Mouse (Mus musculus) G1E (cell line): ENCODE measurements around the gene Rps18. TPM values are rescaled to one million over a fixed set of nuclear protein-coding genes. Genes with fewer than 3 reads are reported as not detected.

Source experiments
- ATAC-seq: 2 replicates; pipeline ENCODE4 v1.8.0; 2016; ENCODE audit warnings: mild to moderate bottlenecking; ENCODE audit not compliant: insufficient number of reproducible peaks, poor library complexity, low FRiP score, severe bottlenecking; ENCODE audit errors: extremely low read depth
- DNase-seq: peaks from one replicate; pipeline ENCODE4 v3.0.0; 2012; ENCODE audit warnings: low spot score
- H3K27me3 ChIP-seq: 2 replicates; pipeline ENCODE4 v1.6.1; 2012; ENCODE audit warnings: mild to moderate bottlenecking, low read length, inconsistent platforms; ENCODE audit not compliant: insufficient read depth
- H3K36me3 ChIP-seq: replicated peaks from 2 replicates; pipeline ENCODE3; 2012; ENCODE audit warnings: mild to moderate bottlenecking, inconsistent platforms
- H3K4me1 ChIP-seq: 2 replicates; pipeline ENCODE4 v1.6.1; 2012; ENCODE audit warnings: low read depth, low read length, inconsistent platforms, mixed read lengths; ENCODE audit not compliant: insufficient read depth
- H3K4me3 ChIP-seq: 2 replicates; pipeline ENCODE4 v1.5.1; 2012; ENCODE audit warnings: low read depth, mild to moderate bottlenecking, inconsistent platforms, low read length, moderate library complexity, mixed read lengths
- H3K9me3 ChIP-seq: replicated peaks from 2 replicates; pipeline ENCODE4 v1.6.1; 2012; ENCODE audit warnings: inconsistent platforms
- CTCF ChIP-seq: IDR thresholded peaks from 2 replicates; pipeline ENCODE4 v1.5.1; 2012; ENCODE audit warnings: low read depth, low read length, inconsistent platforms, mixed read lengths
- GATA1 ChIP-seq: IDR thresholded peaks from 2 replicates; pipeline ENCODE4 v1.6.1; 2012; ENCODE audit warnings: borderline replicate concordance, low read length, inconsistent platforms, mixed read lengths
- GATA2 ChIP-seq: IDR thresholded peaks from 2 replicates; pipeline ENCODE4 v1.6.1; 2012; ENCODE audit warnings: low read depth, low read length, inconsistent platforms, borderline replicate concordance
- POLR2AphosphoS5 ChIP-seq: IDR thresholded peaks from 2 replicates; pipeline ENCODE4 v1.6.1; 2012; ENCODE audit warnings: low read depth, low read length, inconsistent platforms; ENCODE audit not compliant: insufficient replicate concordance
- TAL1 ChIP-seq: conservative IDR thresholded peaks from 2 replicates; pipeline ENCODE4 v1.6.1; 2012; ENCODE audit warnings: low read depth, low read length, inconsistent platforms, mixed read lengths
- polyA plus RNA-seq: library from polyadenylated mRNA; stranded (reverse); fragments of >175 nt; gene quantifications from 2 replicates; pipeline ENCODE4 v1.2.3, GENCODE M21; 2012
- total RNA-seq, 2 experiments: library from RNA; stranded (forward) in 1 of 2; stranded (reverse) in 1 of 2; fragments of 200-1000 nt in 1 of 2; fragments of >200 nt in 1 of 2; fragmentation: Nextera tagmentation in 1 of 2; gene quantifications; 2 replicates each; pipeline ENCODE4 v1.2.3; 2014 to 2017

Rps18 gene
- total and polyA plus RNA-seq, 3 experiments = 1,633 to 2,298 (median 1,704) TPM

- no peak for DNase-seq
- H3K9me3 ChIP-seq = no peaks in the 10 kb centered on the region
- ATAC-seq = no peak
- TF ChIP-seq GATA2 (no peak), CTCF (no peak), POLR2AphosphoS5 (no peak), TAL1 (no peak), GATA1 (no peak)
- peaks cover 80% of the 10 kb centered on the region for H3K36me3 ChIP-seq
- H3K4me3 ChIP-seq = no peak overlapping the region
- peaks cover 22% of the 10 kb centered on the region for H3K4me1 ChIP-seq
- H3K27me3 ChIP-seq = no peaks in the 10 kb centered on the region
These were observed 2.6 kb upstream of the Rps18 start for GRCm38 (mm10) chr17:33958451-33958850.

- no peak for DNase-seq
- no peaks in the 10 kb centered on the region for H3K9me3 ChIP-seq
- peaks cover 31% of the 10 kb centered on the region for H3K4me1 ChIP-seq
- H3K27me3 ChIP-seq = no peaks in the 10 kb centered on the region
- no peak for TF ChIP-seq TAL1
- TF ChIP-seq POLR2AphosphoS5 = no peak
- TF ChIP-seq GATA2 = no peak
- TF ChIP-seq GATA1 = no peak
- TF ChIP-seq CTCF = no peak
- H3K4me3 ChIP-seq = peak overlapping the region; percentile 33; the same call in 1 of the 2 replicates
- no peak for ATAC-seq
- peaks cover 80% of the 10 kb centered on the region for H3K36me3 ChIP-seq
These were observed 1.7 kb upstream of the Rps18 start for GRCm38 (mm10) chr17:33957493-33957892.

DNA sequence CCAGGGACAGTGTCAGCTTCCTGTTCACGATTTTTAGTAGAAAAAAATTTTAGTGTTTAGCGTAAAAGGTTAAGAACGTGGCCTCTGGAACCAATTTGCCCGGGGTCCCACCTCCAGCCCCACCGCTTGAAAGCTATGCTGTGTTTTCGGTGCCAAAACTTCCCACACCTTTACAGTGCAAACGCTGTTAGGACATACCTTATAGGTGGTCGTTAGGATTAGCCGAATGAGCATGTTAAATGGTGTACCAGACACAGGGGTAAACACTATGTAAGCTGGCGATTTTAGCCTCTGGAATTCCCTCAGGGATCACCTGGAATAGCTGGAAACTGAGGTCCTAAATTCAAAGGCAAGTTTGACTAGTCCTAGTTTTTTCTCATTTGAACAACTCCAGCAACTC is 535 bp upstream of the Rps18 start:
- Histone ChIP-seq H3K4me3 (peak overlapping the region; percentile 93), H3K4me1 (peaks cover 43% of the 10 kb centered on the region), H3K36me3 (peaks cover 80% of the 10 kb centered on the region), H3K9me3 (no peaks in the 10 kb centered on the region), H3K27me3 (no peaks in the 10 kb centered on the region)
- DNase-seq (no peak), ATAC-seq (no peak)
- no peak for TF ChIP-seq GATA1
- TF ChIP-seq TAL1 = no peak
- no peak for TF ChIP-seq CTCF
- no peak for TF ChIP-seq GATA2
- TF ChIP-seq POLR2AphosphoS5 = no peak

GRCm38 (mm10) chr17:33954646-33955554 is 901 bp downstream of the Rps18 start:
- TF ChIP-seq GATA1 (no peak), GATA2 (no peak), CTCF (no peak), TAL1 (no peak), POLR2AphosphoS5 (no peak; the same call in 1 of the 2 replicates)
- no peaks in the 10 kb centered on the region for H3K9me3 ChIP-seq
- H3K4me1 ChIP-seq = peaks cover 57% of the 10 kb centered on the region
- H3K27me3 ChIP-seq = no peaks in the 10 kb centered on the region
- ATAC-seq (no peak), DNase-seq (no peak)
- peak overlapping the region; percentile 93 for H3K4me3 ChIP-seq
- H3K36me3 ChIP-seq = peaks cover 81% of the 10 kb centered on the region

DNA sequence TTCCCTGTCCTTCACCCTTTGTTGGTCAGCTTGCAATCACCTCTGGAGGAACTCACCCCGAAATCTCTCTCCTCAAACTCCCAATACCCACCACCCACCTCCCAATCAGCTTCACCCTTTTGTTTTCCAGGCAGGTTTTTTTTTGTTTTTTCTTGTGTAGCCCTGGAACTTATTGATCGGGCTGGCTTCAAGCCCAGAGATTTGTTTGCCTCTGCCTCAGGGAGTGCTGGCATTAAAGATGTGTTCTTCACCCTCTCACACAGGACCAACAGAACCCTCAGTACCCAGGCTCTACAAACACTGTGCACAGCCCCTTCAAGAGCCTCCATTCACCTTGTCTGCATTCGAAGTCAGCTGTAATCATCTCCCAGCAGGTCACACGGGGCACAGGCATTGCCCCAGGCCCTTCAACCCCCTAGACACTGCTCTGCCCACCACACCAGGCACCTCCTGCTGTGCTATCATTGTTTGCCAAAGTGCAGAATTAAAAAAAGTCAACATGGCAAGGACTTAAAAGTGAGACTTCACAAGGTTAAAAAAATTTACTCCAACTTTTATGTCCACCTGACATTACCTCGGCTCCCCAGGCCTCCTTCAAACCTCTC is 1.7 kb downstream of the Rps18 start:
- TF ChIP-seq GATA2 (no peak), POLR2AphosphoS5 (0 out of 2 replicates have a peak, but pooled peaks have one; percentile 75)
- DNase-seq (no peak), ATAC-seq (no peak)
- Histone ChIP-seq H3K4me3 (peak overlapping the region; percentile 93), H3K4me1 (peaks cover 64% of the 10 kb centered on the region), H3K9me3 (no peaks in the 10 kb centered on the region), H3K36me3 (peaks cover 81% of the 10 kb centered on the region), H3K27me3 (no peaks in the 10 kb centered on the region)

GRCm38 (mm10) chr17:33953310-33953709 is 2.5 kb downstream of the Rps18 start:
- Histone ChIP-seq H3K9me3 (no peaks in the 10 kb centered on the region), H3K4me1 (peaks cover 69% of the 10 kb centered on the region), H3K27me3 (no peaks in the 10 kb centered on the region), H3K4me3 (peak overlapping the region; percentile 93), H3K36me3 (peaks cover 81% of the 10 kb centered on the region)
- ATAC-seq = no peak
- no peak for TF ChIP-seq GATA1
- no peak for TF ChIP-seq CTCF
- TF ChIP-seq POLR2AphosphoS5 = no peak
- no peak for TF ChIP-seq TAL1
- no peak for TF ChIP-seq GATA2
- no peak for DNase-seq
